Mouse (Mus musculus) cerebellum, postnatal 14 days (tissue): ENCODE data around the gene Krt86.

Experiments used
- DNase-seq, 2 experiments: peaks; one replicate each; pipeline ENCODE4 v3.0.0; 2021; ENCODE audit warnings: mixed read lengths in 2 of 2

Krt86 gene

DNA sequence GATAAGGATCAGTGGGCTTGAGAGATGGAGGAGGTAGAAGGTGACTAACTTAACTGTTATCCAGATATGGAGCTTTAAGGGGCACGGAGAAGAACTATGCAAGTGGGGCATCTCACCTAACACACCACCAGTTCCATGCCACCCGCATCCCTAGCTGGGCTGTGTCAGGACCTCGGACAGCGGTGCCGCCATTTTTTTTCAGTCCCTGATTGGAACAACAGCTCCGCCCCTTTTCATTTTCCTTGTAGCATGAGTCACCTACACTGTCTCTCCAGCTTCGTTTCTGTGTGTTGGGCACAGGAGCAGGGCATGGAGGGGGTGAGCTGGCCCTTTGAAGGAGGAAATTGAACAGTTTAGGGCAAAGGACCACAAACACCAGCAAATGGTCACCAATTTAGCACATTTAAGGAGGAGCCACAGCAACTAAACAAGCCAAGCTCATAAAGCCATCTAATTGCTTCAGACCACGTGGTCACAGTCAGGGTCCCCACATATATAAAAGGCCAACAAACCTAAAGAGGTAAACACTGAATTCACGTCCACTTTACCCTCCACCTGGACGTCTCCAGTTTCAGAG is at the start of gene Krt86:
TSS of gene Krt86 (plus strand) at position 527 of the 577 bp plus-strand sequence.
- no peak for DNase-seq

DNA sequence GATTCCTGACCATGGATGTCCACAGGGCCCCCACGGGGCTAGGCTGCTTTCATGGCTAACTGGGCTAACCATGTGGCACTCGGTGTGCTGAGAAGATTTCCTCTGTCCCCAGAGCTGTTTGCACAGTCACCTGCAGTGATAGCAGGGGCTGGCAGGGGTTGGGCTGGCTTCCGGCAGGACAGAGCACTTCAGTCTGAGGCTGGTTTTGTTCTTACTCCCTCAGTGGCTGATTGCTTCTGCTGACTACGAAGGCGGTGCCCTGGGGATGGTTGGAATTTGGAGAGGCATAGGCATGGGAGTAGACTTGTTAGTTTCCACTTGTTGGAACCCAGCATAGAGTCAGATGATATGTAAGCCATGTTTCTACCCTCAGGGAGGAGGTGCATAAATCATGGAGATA is 48.4 kb upstream of the Krt86 start:
- no peak for DNase-seq

GRCm38 (mm10) chr15:101436611-101437010 is 36.7 kb upstream of the Krt86 start:
- DNase-seq: no peak

- DNase-seq: no peak
Observed at GRCm38 (mm10) chr15:101438555-101438954, 34.7 kb upstream of the Krt86 start, which contains the start of gene Krt87. TSS of gene Krt87 (minus strand) at chr15:101438804.

DNA sequence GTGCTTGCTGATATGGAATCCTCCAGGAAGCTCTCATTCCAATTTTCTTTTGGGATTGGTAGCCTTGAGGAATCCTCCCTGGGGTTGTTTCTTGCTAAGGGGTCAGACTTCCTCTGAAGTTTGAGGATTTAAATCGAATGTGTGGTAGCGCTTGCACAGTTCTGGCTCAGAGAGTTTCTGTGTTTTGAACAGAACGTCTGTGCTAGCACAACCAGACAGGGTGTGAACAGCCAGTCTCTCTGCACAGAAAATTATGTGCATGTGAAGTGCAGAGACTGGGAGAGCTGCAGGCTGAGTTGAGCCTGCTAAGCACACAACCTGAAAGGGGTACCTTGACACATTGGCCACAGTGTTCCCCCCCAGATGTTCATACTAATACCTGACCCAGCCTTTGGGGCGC is 32.4 kb upstream of the Krt86 start:
- no peak for DNase-seq

- no peak for DNase-seq
Observed at GRCm38 (mm10) chr15:101446572-101446971, 26.7 kb upstream of the Krt86 start.

GRCm38 (mm10) chr15:101447444-101447843 is 25.8 kb upstream of the Krt86 start, which contains the start of gene Krt88:
TSS of gene Krt88 (plus strand) at chr15:101447744.
- DNase-seq: no peak

- DNase-seq: peak; percentile 91 to 94
Observed at GRCm38 (mm10) chr15:101453093-101453736, 20.1 kb upstream of the Krt86 start.

DNA sequence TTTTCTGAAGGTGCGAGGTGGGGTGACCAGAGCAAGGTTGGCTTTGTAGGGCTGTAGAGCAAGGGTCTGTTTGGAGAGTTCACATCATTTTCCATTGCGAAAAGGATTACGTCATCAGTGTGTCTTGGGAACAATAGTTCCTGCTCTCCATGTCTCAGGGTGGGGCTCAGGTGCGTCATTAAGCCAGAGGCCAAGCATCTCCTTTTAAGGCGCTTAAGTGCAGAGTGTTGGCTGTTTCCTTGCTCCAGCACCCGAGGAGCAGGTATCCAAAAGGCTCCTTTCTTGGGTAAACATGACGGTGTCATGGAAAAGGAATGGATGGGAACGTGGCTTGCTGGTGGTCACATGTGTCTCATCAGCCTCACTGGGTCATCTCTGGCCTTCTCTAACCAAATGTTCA is 18.5 kb upstream of the Krt86 start:
- DNase-seq: no peak

GRCm38 (mm10) chr15:101455292-101455691 is 18.0 kb upstream of the Krt86 start:
- DNase-seq: no peak

DNA sequence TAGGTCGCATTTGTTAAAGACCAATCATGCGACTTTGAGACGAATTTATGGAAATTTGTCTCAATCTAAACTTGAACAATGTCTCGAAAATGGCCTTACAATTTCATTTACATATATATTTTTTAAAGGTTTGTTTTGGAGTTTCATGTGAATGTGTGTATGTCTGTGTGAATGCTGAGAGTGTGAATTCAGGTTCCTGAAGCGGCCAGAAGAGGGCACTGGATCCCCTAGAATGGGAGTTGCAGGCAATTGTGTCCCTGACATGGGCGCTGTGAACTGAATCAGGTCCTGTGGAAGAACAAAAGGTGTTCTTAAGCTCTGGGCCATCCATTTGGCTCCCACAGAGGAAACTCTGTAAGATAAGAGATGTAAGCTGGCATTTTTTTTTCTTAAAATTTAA is 17.4 kb upstream of the Krt86 start:
- DNase-seq: no peak

DNA sequence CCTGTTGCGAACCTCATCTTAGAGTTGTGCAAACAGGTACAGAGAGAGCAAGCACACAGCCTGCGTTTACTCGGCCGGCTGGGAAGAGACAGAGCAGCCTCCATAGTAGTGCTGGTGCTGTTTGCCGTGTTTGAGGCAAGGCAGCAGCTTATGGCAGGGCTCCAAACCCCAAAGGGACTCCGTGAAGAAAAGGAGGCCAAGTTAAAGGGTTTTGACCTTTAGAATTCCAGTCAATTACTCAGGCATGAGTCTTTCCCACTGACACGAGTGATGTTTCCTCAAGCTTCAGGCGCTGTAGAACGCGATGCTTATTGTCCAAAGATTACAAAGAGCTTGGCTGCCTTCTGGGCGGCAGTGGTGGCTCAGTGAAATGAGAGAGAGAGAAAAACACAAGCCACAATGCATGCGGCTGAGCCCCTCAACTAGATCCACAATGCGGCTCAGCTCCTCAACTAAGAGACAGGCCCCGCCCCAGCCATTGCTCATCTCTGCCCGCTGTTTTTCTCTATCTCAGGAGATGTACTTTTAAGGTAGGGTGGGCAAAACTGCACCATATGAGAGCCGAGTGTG is 14.8 kb upstream of the Krt86 start:
- peak; percentile 22 to 42 for DNase-seq

- peak in 1 of 2 experiments; percentile 56 for DNase-seq
Observed at GRCm38 (mm10) chr15:101459283-101459682, 14.0 kb upstream of the Krt86 start.

DNA sequence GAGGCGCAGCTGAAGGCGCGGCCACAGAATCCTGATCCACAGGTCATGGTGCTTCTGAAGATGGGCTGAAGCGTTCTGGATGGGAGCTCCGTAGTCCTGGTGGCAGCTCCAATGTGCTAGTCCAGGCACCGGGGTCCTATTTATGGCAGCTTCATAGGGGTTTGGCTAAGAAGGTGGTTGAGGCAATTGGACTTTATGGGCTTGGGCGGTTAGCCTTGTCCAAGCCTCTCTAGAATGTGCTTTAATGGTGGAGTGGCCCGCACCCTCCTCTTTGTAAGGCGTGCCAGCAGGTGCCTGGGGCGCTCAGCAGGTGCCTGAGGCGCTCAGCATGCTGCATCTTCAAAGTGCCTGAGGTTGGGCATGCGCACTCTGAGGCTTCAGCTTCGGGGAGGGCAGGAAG is 9.6 kb upstream of the Krt86 start, which contains the start of gene Krt81:
TSS of gene Krt81 (minus strand) at position 101 of the 400 bp plus-strand sequence.
- DNase-seq: no peak

GRCm38 (mm10) chr15:101469093-101469492 is 4.2 kb upstream of the Krt86 start:
- no peak for DNase-seq

DNA sequence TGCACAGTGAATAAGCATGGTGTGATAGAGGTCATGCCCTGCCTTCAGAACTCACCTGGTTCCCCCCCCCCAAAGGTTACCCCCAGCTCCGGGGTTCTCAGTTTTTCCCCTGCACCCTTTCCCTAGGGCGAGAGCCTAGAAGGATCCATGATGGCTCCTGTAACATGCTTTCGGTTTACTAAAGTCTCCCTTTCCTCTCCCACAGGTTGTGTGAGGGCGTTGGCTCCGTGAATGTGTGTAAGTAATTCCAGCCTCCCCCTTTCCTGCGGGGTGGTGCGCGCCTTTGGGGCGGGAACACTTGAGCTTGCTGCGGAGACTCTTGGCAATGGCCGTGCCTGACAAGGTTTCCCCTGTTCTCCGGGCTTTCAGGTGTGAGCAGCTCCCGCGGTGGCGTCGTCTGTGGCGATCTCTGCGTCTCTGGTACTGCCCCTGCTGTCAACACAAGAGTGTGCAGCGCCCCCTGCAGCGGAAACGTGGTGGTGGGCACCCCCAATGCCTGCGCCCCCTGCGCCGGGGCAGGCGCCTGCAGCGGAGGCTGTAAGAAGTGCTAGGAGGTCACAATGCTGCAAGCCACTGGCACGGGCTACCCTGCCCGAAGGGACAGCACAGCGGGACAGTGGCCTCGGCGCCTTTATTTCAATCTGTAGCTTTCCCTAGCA is 5.9 kb downstream of the Krt86 start:
- peak; percentile 65 to 76 for DNase-seq

- DNase-seq: peak in 1 of 2 experiments; percentile 13
Observed at GRCm38 (mm10) chr15:101479666-101480060, 6.4 kb downstream of the Krt86 start.

GRCm38 (mm10) chr15:101482056-101482455 is 8.8 kb downstream of the Krt86 start:
- DNase-seq: no peak

GRCm38 (mm10) chr15:101483646-101484045 is 10.4 kb downstream of the Krt86 start:
- DNase-seq: no peak

GRCm38 (mm10) chr15:101484939-101485338 is 11.7 kb downstream of the Krt86 start:
- no peak for DNase-seq

- no peak for DNase-seq
Observed at GRCm38 (mm10) chr15:101485911-101486635, 12.8 kb downstream of the Krt86 start.

GRCm38 (mm10) chr15:101491431-101491830 is 18.2 kb downstream of the Krt86 start, which contains the start of gene Krt83:
TSS of gene Krt83 (minus strand) at chr15:101491512.
- no peak for DNase-seq

GRCm38 (mm10) chr15:101492718-101493117 is 19.4 kb downstream of the Krt86 start:
- no peak for DNase-seq
